Mouse (Mus musculus): ENCODE data around the gene Notch2. TPM values are rescaled to one million over a fixed set of nuclear protein-coding genes. Genes with fewer than 3 reads are reported as not detected.

Gene Notch2
- polyA plus RNA-seq, 1 experiment from 2014 or later = 35.7 TPM

GRCm38 (mm10) chr3:98178340-98178739, 165.0 kb downstream of the Notch2 start:
- no peaks in the 10 kb centered on the region for H3K4me1 ChIP-seq (replicated peaks; ENCODE audit: control insufficient read depth, insufficient read depth, low read length)
- no peak overlapping the region for H3K9ac ChIP-seq (ENCODE audit: low read length)
- WGBS = 66% methylated on average over 4 of the region's 4 CpGs
- H3K9me3 ChIP-seq (ENCODE audit: control insufficient read depth, low read length) = no peaks in the 10 kb centered on the region
- no peak overlapping the region for H3K4me3 ChIP-seq (ENCODE audit: low read length)
- no peaks in the 10 kb centered on the region for H3K27me3 ChIP-seq (ENCODE audit: control insufficient read depth, insufficient read depth, low read depth, low read length)
- no peak overlapping the region for H3K27ac ChIP-seq (ENCODE audit: low read length)
- ATAC-seq (ENCODE audit: low read depth) = no peak
- no peaks in the 10 kb centered on the region for H3K36me3 ChIP-seq (ENCODE audit: control insufficient read depth, insufficient read depth, low read length)
- no peak overlapping the region for H3K4me2 ChIP-seq (ENCODE audit: low read depth, low read length)

- no peaks in the 10 kb centered on the region for H3K4me1 ChIP-seq (replicated peaks; ENCODE audit: control insufficient read depth, insufficient read depth, low read length)
- WGBS = 23% methylated on average over 7 of the region's 7 CpGs
- H3K27ac ChIP-seq (ENCODE audit: low read length) = no peak overlapping the region
- H3K4me3 ChIP-seq (ENCODE audit: low read length) = no peak overlapping the region
- H3K4me2 ChIP-seq (ENCODE audit: low read depth, low read length) = no peak overlapping the region
- ATAC-seq (ENCODE audit: low read depth) = no peak
- no peak overlapping the region for H3K9ac ChIP-seq (ENCODE audit: low read length)
- H3K9me3 ChIP-seq (ENCODE audit: control insufficient read depth, low read length) = no peaks in the 10 kb centered on the region
- no peaks in the 10 kb centered on the region for H3K36me3 ChIP-seq (ENCODE audit: control insufficient read depth, insufficient read depth, low read length)
- H3K27me3 ChIP-seq (ENCODE audit: control insufficient read depth, insufficient read depth, low read depth, low read length) = no peaks in the 10 kb centered on the region
Measured at GRCm38 (mm10) chr3:98180805-98181204, 167.5 kb downstream of the Notch2 start.

GRCm38 (mm10) chr3:98185163-98185714, 171.9 kb downstream of the Notch2 start:
- H3K4me1 ChIP-seq (replicated peaks; ENCODE audit: control insufficient read depth, insufficient read depth, low read length) = no peaks in the 10 kb centered on the region
- H3K27ac ChIP-seq (ENCODE audit: low read length) = no peak overlapping the region
- H3K9me3 ChIP-seq (ENCODE audit: control insufficient read depth, low read length) = no peaks in the 10 kb centered on the region
- no peak overlapping the region for H3K4me3 ChIP-seq (ENCODE audit: low read length)
- ATAC-seq (ENCODE audit: low read depth) = no peak
- 36% methylated on average over 10 of the region's 10 CpGs for WGBS
- H3K9ac ChIP-seq (ENCODE audit: low read length) = no peak overlapping the region
- no peaks in the 10 kb centered on the region for H3K27me3 ChIP-seq (ENCODE audit: control insufficient read depth, insufficient read depth, low read depth, low read length)
- H3K4me2 ChIP-seq (ENCODE audit: low read depth, low read length) = no peak overlapping the region
- no peaks in the 10 kb centered on the region for H3K36me3 ChIP-seq (ENCODE audit: control insufficient read depth, insufficient read depth, low read length)

- Histone ChIP-seq H3K4me2 (ENCODE audit: low read depth, low read length) (no peak overlapping the region), H3K4me1 (replicated peaks; ENCODE audit: control insufficient read depth, insufficient read depth, low read length) (no peaks in the 10 kb centered on the region), H3K4me3 (ENCODE audit: low read length) (no peak overlapping the region), H3K9me3 (ENCODE audit: control insufficient read depth, low read length) (no peaks in the 10 kb centered on the region), H3K9ac (ENCODE audit: low read length) (no peak overlapping the region), H3K27me3 (ENCODE audit: control insufficient read depth, insufficient read depth, low read depth, low read length) (no peaks in the 10 kb centered on the region), H3K36me3 (ENCODE audit: control insufficient read depth, insufficient read depth, low read length) (no peaks in the 10 kb centered on the region), H3K27ac (ENCODE audit: low read length) (no peak overlapping the region)
- WGBS = 71% methylated on average over 3 of the region's 3 CpGs
- no peak for ATAC-seq (ENCODE audit: low read depth)
Measured at GRCm38 (mm10) chr3:98187777-98188176, 174.4 kb downstream of the Notch2 start.

- ATAC-seq (ENCODE audit: low read depth) = no peak
- no peaks in the 10 kb centered on the region for H3K36me3 ChIP-seq (ENCODE audit: control insufficient read depth, insufficient read depth, low read length)
- H3K9me3 ChIP-seq (ENCODE audit: control insufficient read depth, low read length) = no peaks in the 10 kb centered on the region
- WGBS = 17% methylated on average over 9 of the region's 9 CpGs
- no peak overlapping the region for H3K27ac ChIP-seq (ENCODE audit: low read length)
- no peak overlapping the region for H3K4me2 ChIP-seq (ENCODE audit: low read depth, low read length)
- no peak overlapping the region for H3K9ac ChIP-seq (ENCODE audit: low read length)
- H3K4me3 ChIP-seq (ENCODE audit: low read length) = no peak overlapping the region
- H3K27me3 ChIP-seq (ENCODE audit: control insufficient read depth, insufficient read depth, low read depth, low read length) = no peaks in the 10 kb centered on the region
- H3K4me1 ChIP-seq (replicated peaks; ENCODE audit: control insufficient read depth, insufficient read depth, low read length) = no peaks in the 10 kb centered on the region
Measured at GRCm38 (mm10) chr3:98197711-98198532, 184.6 kb downstream of the Notch2 start.

- Histone ChIP-seq H3K36me3 (ENCODE audit: control insufficient read depth, insufficient read depth, low read length) (no peaks in the 10 kb centered on the region), H3K4me3 (ENCODE audit: low read length) (no peak overlapping the region), H3K4me1 (replicated peaks; ENCODE audit: control insufficient read depth, insufficient read depth, low read length) (no peaks in the 10 kb centered on the region), H3K9ac (ENCODE audit: low read length) (no peak overlapping the region), H3K9me3 (ENCODE audit: control insufficient read depth, low read length) (no peaks in the 10 kb centered on the region), H3K27me3 (ENCODE audit: control insufficient read depth, insufficient read depth, low read depth, low read length) (no peaks in the 10 kb centered on the region), H3K27ac (ENCODE audit: low read length) (no peak overlapping the region), H3K4me2 (ENCODE audit: low read depth, low read length) (no peak overlapping the region)
- ATAC-seq (ENCODE audit: low read depth) = no peak
- WGBS = 61% methylated on average over 5 of the region's 5 CpGs
Measured at GRCm38 (mm10) chr3:98199747-98200146, 186.4 kb downstream of the Notch2 start.

Other genes starting within 250 kb of the Notch2 start
- 18.4 and 18.9 TPM in 2 replicates for gene Pde4dip, start 124.8 kb upstream of the Notch2 start, polyA plus RNA-seq (2015; fragmentation: Nextera tagmentation; extraction: Ambion mirVana)
- 146 and 147 TPM in 2 replicates for gene Sec22b, start 112.3 kb upstream of the Notch2 start, polyA plus RNA-seq (2015; fragmentation: Nextera tagmentation; extraction: Ambion mirVana)
- not detected in 2 replicates for gene Adam30, start 147.1 kb downstream of the Notch2 start, polyA plus RNA-seq (2015; fragmentation: Nextera tagmentation; extraction: Ambion mirVana)
- gene Reg4, start 208.6 kb downstream of the Notch2 start, polyA plus RNA-seq (2015; fragmentation: Nextera tagmentation; extraction: Ambion mirVana) = not detected in 2 replicates

Data from lung, embryonic 16.5 days (tissue).